Mouse (Mus musculus): Measurements from ENCODE around the gene Skp2. TPM values are rescaled to one million over a fixed set of nuclear protein-coding genes. Genes with fewer than 3 reads are reported as not detected.

Gene Skp2
- polyA plus RNA-seq, 1 experiment from 2014 or later = 128 TPM

DNA sequence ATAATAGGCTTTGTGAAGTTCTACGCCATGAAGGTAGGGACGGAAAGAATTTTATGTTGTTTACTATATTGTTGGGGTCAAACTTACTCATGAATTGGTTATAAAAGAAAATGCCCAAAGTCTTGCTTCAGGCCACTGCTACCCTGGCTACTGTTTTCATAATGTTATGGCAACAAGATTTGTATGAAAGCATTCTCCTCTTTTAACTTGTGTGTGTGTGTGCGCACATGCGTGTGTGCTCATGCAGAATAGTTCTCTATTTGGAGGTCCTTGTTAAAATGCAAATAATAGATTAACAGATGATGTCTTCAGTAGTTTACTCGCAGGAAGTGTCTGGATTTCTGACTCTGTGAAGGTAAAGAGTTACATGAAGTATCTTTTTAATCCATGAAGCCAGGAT is 81.5 kb downstream of the Skp2 start:
- no peaks in the 10 kb centered on the region for H3K27me3 ChIP-seq
- no peak for ATAC-seq (ENCODE audit: insufficient number of reproducible peaks, insufficient read depth, low FRiP score, low TSS enrichment)
- 80% methylated on average over 5 of the region's 5 CpGs for WGBS

DNA sequence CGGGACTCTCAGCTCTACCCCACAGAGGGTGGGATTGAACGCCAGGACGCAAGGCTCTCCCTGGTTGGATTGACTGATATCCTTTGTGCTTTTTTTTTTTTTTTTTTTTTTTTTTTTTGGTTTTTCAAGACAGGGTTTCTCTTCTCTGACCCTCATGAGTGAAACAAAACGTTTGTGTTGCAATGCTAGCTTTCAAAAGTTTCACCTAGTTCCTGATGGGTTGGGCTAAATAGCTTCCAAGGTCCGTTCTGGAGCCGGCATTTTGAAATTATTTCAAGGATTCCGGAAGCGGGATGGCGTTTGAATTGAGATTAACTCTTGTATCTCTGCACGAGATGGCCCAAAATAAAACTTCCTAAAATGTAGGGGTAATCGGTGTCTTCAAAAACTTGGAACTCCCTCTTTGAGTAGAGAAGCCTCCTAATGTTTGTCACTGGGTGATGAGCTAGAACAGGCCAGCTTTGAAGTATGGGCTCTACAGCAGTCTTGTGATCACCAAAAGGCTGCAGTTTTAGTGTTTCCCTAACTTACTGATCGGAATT is 82.1 kb downstream of the Skp2 start:
- WGBS = 50% methylated on average over 12 of the region's 12 CpGs
- H3K36me3 ChIP-seq = 0 out of 2 replicates have a peak, but pooled peaks cover 3% of the 10 kb centered on the region
- peak overlapping the region; percentile 73 for H3K4me2 ChIP-seq (replicated peaks)
- no peaks in the 10 kb centered on the region for H3K27me3 ChIP-seq
- H3K27ac ChIP-seq = no peak overlapping the region
- no peak overlapping the region for H3K9ac ChIP-seq
- no peak for ATAC-seq (ENCODE audit: insufficient number of reproducible peaks, insufficient read depth, low FRiP score, low TSS enrichment)
- H3K4me1 ChIP-seq = peaks cover 32% of the 10 kb centered on the region
- H3K4me3 ChIP-seq = peak overlapping the region; percentile 90
- no peaks in the 10 kb centered on the region for H3K9me3 ChIP-seq

More for the DNA sequence above, 81.5 kb downstream of the Skp2 start:
- H3K9me3 ChIP-seq = no peaks in the 10 kb centered on the region
- H3K9ac ChIP-seq = no peak overlapping the region
- peak overlapping the region; percentile 12; the same call in 1 of the 2 replicates for H3K4me3 ChIP-seq
- H3K4me2 ChIP-seq (replicated peaks) = peak overlapping the region; percentile 73
- H3K36me3 ChIP-seq = 0 out of 2 replicates have a peak, but pooled peaks cover 3% of the 10 kb centered on the region
- no peak overlapping the region for H3K27ac ChIP-seq
- H3K4me1 ChIP-seq = peaks cover 32% of the 10 kb centered on the region

DNA sequence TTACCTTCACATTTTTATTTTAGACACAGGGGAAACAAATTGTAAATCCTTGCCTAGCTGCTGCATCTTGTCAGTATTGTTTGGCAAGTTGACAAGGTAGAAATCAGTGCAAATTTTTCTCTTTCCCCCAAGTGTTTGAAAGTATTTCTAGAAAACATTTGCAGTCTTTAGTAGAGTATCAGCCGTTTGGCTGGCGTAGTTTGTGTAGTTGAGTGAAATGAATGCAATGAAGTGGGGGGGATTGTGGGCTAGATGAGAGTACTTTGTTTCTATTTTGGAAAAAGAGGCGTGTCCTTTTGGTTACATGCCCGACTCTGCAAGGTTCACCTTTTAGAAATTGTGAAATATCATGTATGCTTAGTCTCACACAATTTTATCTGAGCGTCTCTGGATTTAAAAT is 82.6 kb downstream of the Skp2 start:
- H3K9ac ChIP-seq = peak overlapping the region; percentile 95; the same call in 1 of the 2 replicates
- 32% methylated on average over 5 of the region's 5 CpGs for WGBS
- no peak overlapping the region for H3K27ac ChIP-seq

DNA sequence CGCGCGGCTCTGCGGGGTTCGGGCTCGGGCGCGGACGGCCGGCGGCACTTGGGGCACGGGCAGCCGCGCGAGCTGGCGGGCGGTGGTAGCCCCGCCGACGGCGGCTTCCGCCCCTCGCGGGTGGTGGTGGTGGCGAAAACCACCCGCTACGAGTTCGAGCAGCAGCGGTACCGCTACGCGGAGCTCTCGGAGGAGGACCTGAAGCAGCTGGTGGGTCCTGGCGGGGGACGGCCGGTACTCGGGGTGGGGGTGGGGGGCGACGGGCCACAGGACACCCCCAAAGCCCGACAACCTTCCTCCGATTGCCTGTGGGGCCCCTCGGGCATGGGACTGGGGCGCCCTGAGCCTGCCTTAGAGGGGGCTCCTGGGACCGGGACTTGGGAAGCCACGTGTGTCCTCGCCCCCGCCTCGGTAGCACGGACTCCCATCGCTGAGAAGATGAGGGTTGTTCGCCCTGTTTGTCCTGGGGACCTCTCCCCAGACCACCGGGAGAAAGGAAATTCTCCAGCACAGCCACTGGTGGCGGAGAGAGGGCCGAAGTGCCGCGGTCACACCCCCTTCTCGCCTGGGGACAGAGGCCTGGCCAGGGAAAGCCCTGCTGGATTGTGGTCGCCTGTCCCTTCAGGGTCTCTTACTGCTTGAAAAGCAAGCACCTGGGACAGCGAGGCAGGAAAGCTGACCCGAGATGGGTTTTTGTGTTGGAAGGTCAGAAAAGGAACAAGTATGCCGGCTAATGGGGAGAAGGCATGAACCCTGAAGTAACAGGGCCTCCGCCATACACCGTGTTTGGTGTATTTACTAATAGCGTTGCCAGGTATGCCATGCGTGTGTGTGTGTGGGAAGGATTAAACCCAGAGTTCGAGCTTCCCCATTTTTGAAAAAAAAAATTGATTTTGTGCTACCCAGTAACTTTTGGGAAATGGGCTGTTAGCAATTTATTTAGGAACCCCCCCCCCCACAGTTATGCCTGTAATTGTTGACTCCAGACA is 83.4 kb downstream of the Skp2 start:
- H3K27ac ChIP-seq = peak overlapping the region; percentile 94
- peaks cover 32% of the 10 kb centered on the region for H3K4me1 ChIP-seq
- peak; percentile 36 for ATAC-seq (ENCODE audit: insufficient number of reproducible peaks, insufficient read depth, low FRiP score, low TSS enrichment)
- peak overlapping the region; percentile 90 for H3K4me3 ChIP-seq
- H3K9ac ChIP-seq = peak overlapping the region; percentile 95
- 0 out of 2 replicates have a peak, but pooled peaks cover 3% of the 10 kb centered on the region for H3K36me3 ChIP-seq
- H3K4me2 ChIP-seq (replicated peaks) = peak overlapping the region; percentile 73
- no peaks in the 10 kb centered on the region for H3K9me3 ChIP-seq
- under 1% methylated on average over 66 of the region's 66 CpGs for WGBS
- H3K27me3 ChIP-seq = no peaks in the 10 kb centered on the region

More for the DNA sequence above, 82.6 kb downstream of the Skp2 start:
- H3K9me3 ChIP-seq = no peaks in the 10 kb centered on the region
- H3K27me3 ChIP-seq = no peaks in the 10 kb centered on the region
- peak overlapping the region; percentile 90 for H3K4me3 ChIP-seq
- 0 out of 2 replicates have a peak, but pooled peaks cover 3% of the 10 kb centered on the region for H3K36me3 ChIP-seq
- ATAC-seq (ENCODE audit: insufficient number of reproducible peaks, insufficient read depth, low FRiP score, low TSS enrichment) = no peak
- H3K4me2 ChIP-seq (replicated peaks) = peak overlapping the region; percentile 73
- peaks cover 32% of the 10 kb centered on the region for H3K4me1 ChIP-seq

DNA sequence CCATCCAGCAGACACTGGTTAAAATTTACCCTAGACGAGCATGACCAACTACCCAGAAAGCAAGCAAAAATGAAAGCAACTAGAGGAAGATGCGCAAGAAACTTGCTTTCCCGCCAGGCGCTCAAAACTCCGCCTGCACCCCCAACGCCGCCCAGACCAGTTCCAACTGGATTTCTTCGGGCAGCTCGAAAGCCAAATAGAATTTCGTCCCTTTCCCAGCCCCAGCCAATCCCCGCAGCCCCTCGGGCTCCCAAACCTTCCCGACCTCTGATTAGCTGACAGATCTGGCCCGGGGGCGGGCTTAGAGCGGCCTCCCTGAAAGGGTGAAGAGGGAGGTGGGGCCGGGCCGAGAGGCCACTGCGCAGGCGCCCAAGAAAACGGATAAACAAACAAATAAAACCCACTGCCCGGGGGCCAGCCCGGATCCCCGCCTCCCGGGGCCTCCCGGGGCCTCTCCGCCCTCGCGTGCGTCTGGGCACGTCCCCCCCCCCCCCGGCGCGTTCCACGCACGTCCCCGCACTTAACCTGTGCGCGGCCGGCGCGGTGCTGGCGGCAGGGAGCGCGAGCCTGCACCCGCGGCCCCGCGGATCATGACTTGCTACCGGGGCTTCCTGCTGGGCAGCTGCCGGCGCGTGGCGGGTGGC is 84.2 kb downstream of the Skp2 start, which contains the start of gene Nadk2:
Gene Nadk2, plus strand, starts transcription at position 349 of the 644 bp plus-strand sequence.
- Histone ChIP-seq H3K27me3 (no peaks in the 10 kb centered on the region), H3K9ac (peak within 1 kb of the TSS; percentile 95), H3K9me3 (no peaks in the 10 kb centered on the region), H3K4me1 (peaks cover 32% of the 10 kb centered on the region), H3K36me3 (no peaks in the 10 kb centered on the region), H3K27ac (peak within 1 kb of the TSS; percentile 94), H3K4me2 (replicated peaks) (peak within 1 kb of the TSS; percentile 83), H3K4me3 (peak within 1 kb of the TSS; percentile 90)
- ATAC-seq (ENCODE audit: insufficient number of reproducible peaks, insufficient read depth, low FRiP score, low TSS enrichment) = peak; percentile 99
- 1% methylated on average over 48 of the region's 54 CpGs for WGBS

DNA sequence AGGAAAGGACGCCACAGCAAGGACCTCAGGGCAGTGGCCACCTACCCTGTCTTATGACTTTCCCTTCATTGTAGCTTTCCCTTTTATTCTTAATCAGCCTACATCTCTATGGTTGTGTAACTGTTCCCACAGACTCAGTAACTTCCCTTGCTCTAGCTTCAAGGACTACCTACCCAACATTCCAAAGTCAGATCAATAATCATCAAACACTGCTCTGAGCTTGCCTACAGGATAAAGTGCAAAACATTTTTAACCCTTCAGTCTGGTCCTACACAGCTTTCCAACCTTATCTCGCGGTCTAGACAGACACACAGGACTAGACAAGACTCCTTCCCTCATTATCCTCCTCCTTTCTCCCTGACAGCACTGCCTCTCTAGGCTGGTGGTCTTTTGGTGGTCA is 84.9 kb downstream of the Skp2 start:
- peaks cover 28% of the 10 kb centered on the region for H3K4me1 ChIP-seq
- peak overlapping the region; percentile 88 for H3K27ac ChIP-seq
- H3K9me3 ChIP-seq = no peaks in the 10 kb centered on the region
- no peaks in the 10 kb centered on the region for H3K27me3 ChIP-seq
- peak overlapping the region; percentile 68 for H3K9ac ChIP-seq
- peak overlapping the region; percentile 90 for H3K4me3 ChIP-seq
- 2% methylated on average over 3 of the region's 3 CpGs for WGBS
- peak; percentile 24; the same call in 1 of the 2 replicates for ATAC-seq (ENCODE audit: insufficient number of reproducible peaks, insufficient read depth, low FRiP score, low TSS enrichment)
- peak overlapping the region; percentile 83 for H3K4me2 ChIP-seq (replicated peaks)
- H3K36me3 ChIP-seq = no peaks in the 10 kb centered on the region

DNA sequence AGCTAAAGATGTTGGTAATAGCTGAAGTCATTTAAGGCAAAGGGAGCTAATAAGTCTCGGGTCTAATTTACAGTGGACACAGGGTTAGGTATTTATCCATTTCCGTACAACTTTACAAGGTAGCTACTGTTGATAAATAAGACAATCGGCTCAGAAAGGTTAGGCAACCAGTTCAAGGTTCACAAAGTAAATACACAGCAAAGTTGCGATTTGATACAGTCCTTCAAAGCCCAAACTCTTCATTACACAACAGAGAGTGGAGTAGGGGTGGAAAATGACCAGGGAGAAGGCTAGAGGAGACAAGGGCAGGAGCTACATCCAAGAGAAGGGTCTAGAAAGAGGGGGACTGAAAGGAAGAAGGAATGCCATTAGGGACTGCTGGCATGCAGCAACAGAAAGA is 86.3 kb downstream of the Skp2 start:
- no peak overlapping the region for H3K9ac ChIP-seq
- H3K27me3 ChIP-seq = no peaks in the 10 kb centered on the region
- no peak overlapping the region for H3K4me2 ChIP-seq (replicated peaks)
- H3K4me1 ChIP-seq = peaks cover 18% of the 10 kb centered on the region
- whole genome bisulfite sequencing = 83% methylated on average over 4 of the region's 4 CpGs
- H3K4me3 ChIP-seq = no peak overlapping the region
- H3K9me3 ChIP-seq = no peaks in the 10 kb centered on the region
- no peak overlapping the region for H3K27ac ChIP-seq
- no peaks in the 10 kb centered on the region for H3K36me3 ChIP-seq
- ATAC-seq (ENCODE audit: insufficient number of reproducible peaks, insufficient read depth, low FRiP score, low TSS enrichment) = no peak

Other genes with a start within 250 kb of the Skp2 start
- gene Ranbp3l, start 187.5 kb downstream of the Skp2 start, polyA plus RNA-seq (2016; fragmentation: Nextera tagmentation; extraction: Ambion mirVana) = 0.81 and 1.1 TPM in 2 replicates
- 36.5 and 41.4 TPM in 2 replicates for gene Nadk2, start 84.2 kb downstream of the Skp2 start, polyA plus RNA-seq (2016; fragmentation: Nextera tagmentation; extraction: Ambion mirVana)
- 2.5 and 4.0 TPM in 2 replicates for gene Lmbrd2, start 14.9 kb downstream of the Skp2 start, polyA plus RNA-seq (2016; fragmentation: Nextera tagmentation; extraction: Ambion mirVana)
- not detected in 2 replicates for gene Ugt3a1, start 121.5 kb upstream of the Skp2 start, polyA plus RNA-seq (2016; fragmentation: Nextera tagmentation; extraction: Ambion mirVana)
- not detected in 2 replicates for gene Ugt3a2, start 180.1 kb upstream of the Skp2 start, polyA plus RNA-seq (2016; fragmentation: Nextera tagmentation; extraction: Ambion mirVana)